Mouse (Mus musculus): Measurements from ENCODE around the gene Ddc.

Ddc gene

GRCm38 (mm10) chr11:11904995-11905394 is 7.1 kb upstream of the Ddc start:
- no peak for DNase-seq

GRCm38 (mm10) chr11:11901509-11901908 is 3.6 kb upstream of the Ddc start:
- DNase-seq, result no peak

- no peak for DNase-seq
Observed at GRCm38 (mm10) chr11:11898496-11898895, 552 bp upstream of the Ddc start.

GRCm38 (mm10) chr11:11895479-11895878 is 2.5 kb downstream of the Ddc start:
- DNase-seq, result no peak

- no peak for DNase-seq
Observed at GRCm38 (mm10) chr11:11893769-11894168, 4.2 kb downstream of the Ddc start.

GRCm38 (mm10) chr11:11892993-11893602 is 4.8 kb downstream of the Ddc start:
- DNase-seq, result no peak

- no peak for DNase-seq
Observed at GRCm38 (mm10) chr11:11891832-11892231, 6.1 kb downstream of the Ddc start.

GRCm38 (mm10) chr11:11890139-11890741 is 7.7 kb downstream of the Ddc start:
- no peak for DNase-seq

GRCm38 (mm10) chr11:11888727-11889126 is 9.2 kb downstream of the Ddc start:
- no peak for DNase-seq

GRCm38 (mm10) chr11:11888051-11888450 is 9.9 kb downstream of the Ddc start:
- no peak for DNase-seq

- DNase-seq, result no peak
Observed at GRCm38 (mm10) chr11:11886403-11886998, 11.4 kb downstream of the Ddc start.

- DNase-seq, result no peak
Observed at GRCm38 (mm10) chr11:11885921-11886320, 12.0 kb downstream of the Ddc start.

- no peak for DNase-seq
Observed at GRCm38 (mm10) chr11:11885246-11885643, 12.7 kb downstream of the Ddc start.

GRCm38 (mm10) chr11:11884533-11885245 is 13.3 kb downstream of the Ddc start:
- no peak for DNase-seq

GRCm38 (mm10) chr11:11881783-11882155 is 16.2 kb downstream of the Ddc start:
- no peak for DNase-seq

GRCm38 (mm10) chr11:11881026-11881782 is 16.7 kb downstream of the Ddc start:
- no peak for DNase-seq

- DNase-seq, result no peak
Observed at GRCm38 (mm10) chr11:11880351-11880750, 17.6 kb downstream of the Ddc start.

- DNase-seq, result no peak
Observed at GRCm38 (mm10) chr11:11879699-11880002, 18.3 kb downstream of the Ddc start.

- no peak for DNase-seq
Observed at GRCm38 (mm10) chr11:11878981-11879698, 18.8 kb downstream of the Ddc start.

- DNase-seq, result no peak
Observed at GRCm38 (mm10) chr11:11878278-11878980, 19.5 kb downstream of the Ddc start.

- DNase-seq, result no peak
Observed at GRCm38 (mm10) chr11:11877891-11878277, 20.1 kb downstream of the Ddc start.

GRCm38 (mm10) chr11:11876366-11876765 is 21.6 kb downstream of the Ddc start:
- DNase-seq, result no peak
